Mouse (Mus musculus) small intestine, adult 2 months (tissue): Measurements from ENCODE around the gene Mylk3.

Source experiments
- CTCF ChIP-seq: fragments of 200-500 bp; IDR thresholded peaks from 2 replicates; pipeline ENCODE4 v1.5.1; 2012; ENCODE audit warnings: low read depth, mild to moderate bottlenecking, control low read depth, inconsistent platforms, low read length, moderate library complexity, mixed read lengths; ENCODE audit not compliant: insufficient replicate concordance, insufficient read length; ENCODE audit errors: extremely low read depth
- POLR2A ChIP-seq: fragments of 200-500 bp; IDR thresholded peaks from 2 replicates; pipeline ENCODE4 v1.6.1; 2012; ENCODE audit warnings: low read depth, mild to moderate bottlenecking, control low read depth, inconsistent platforms, low read length, moderate library complexity

DNA sequence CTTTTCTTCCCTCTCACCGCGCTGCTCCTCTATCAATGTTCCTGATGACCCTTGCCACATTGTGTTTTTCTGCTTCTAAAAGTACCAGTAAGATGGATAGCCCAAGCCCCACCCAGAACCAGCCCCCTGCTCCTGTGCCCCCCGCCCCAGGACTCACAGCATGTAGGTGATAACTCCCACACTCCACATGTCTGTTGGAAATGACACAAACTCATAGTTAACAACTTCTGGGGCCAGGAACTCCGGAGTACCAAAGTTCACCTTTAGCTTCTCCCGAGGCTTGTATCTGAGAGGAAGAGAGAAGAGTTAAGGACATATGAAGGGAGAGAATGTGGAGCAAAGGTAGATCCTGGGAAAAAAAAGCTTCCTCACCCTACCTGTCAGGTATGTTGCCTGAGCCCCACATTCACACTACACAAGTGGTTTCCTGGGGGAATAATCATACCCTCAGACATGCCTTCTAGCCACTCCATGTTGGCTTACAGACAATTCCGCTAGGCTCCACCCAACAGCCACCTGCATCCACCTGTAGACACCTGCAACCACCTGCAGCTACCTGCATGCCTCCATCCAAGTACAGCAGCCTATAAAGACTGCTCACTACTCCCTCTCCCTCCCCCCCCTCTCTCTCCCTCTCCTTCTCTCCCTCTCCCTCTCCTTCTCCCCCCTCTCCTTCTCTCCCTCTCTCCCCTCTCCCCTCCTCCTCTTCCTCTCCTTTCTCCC, 49.8 kb downstream of the Mylk3 start:
- TF ChIP-seq CTCF (no peak), POLR2A (no peak)
